Mouse (Mus musculus): ENCODE measurements at regions not wholly inside any gene's neighbourhood (a gene's known extent, or its start where the extent isn't known, plus 50 kb on each side); places are given as distances from the start of the nearest gene placed in this dataset.

DNA sequence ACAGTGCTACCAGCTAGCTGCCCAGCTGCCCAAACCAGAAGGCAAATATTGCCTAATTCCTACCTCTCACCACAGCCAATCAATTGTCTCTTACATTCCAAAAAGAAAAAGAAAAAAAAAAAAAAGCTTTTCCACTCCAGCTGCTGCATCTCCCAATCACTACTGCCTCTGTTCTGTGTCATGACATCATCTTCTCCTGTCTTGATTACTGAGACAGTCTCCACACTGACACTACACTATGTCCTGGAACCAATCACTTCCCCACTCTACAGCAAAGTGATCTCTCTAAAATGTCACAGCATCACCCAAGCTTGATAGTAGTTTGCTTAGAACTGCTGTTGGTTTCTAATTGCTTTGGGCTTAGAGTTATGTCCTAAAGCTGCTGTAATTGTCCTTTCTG is 279.8 kb downstream of the Icos start:
- Histone ChIP-seq H3K4me3 (ENCODE audit: low read length) (no peak overlapping the region), H3K27ac (ENCODE audit: low read depth, low read length) (no peak overlapping the region), H3K27me3 (replicated peaks; ENCODE audit: control insufficient read depth, insufficient read depth, low read length) (no peaks in the 10 kb centered on the region), H3K9me3 (ENCODE audit: control insufficient read depth, low read length) (no peaks in the 10 kb centered on the region), H3K4me1 (ENCODE audit: control insufficient read depth, insufficient read depth, low read depth, low read length) (no peaks in the 10 kb centered on the region), H3K36me3 (ENCODE audit: control insufficient read depth, insufficient read depth, low read length) (no peaks in the 10 kb centered on the region), H3K4me2 (ENCODE audit: low read length) (no peak overlapping the region), H3K9ac (ENCODE audit: low read depth, low read length) (no peak overlapping the region)
- ATAC-seq, result no peak

DNA sequence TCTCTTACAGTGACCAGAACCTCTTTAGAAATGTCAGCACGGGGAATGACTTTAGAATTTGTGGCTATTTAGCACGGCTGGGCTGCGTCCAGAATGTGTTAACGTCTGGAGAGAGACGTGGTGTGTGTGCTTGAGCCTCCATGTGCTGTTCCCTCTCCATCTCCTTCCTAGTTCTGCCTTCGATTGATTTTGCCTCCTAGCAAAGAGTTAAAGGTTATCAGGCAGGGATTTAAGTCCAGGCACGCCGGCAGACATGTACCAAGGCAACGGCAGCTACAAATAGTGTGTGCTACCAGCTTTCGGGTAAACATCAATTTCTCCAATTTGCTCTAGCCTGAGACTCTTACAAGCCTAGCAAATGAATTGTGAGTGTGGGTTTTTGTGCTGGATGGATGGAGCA is 285.7 kb downstream of the Icos start:
- no peak overlapping the region for H3K4me2 ChIP-seq (ENCODE audit: low read length)
- no peaks in the 10 kb centered on the region for H3K36me3 ChIP-seq (ENCODE audit: control insufficient read depth, insufficient read depth, low read length)
- no peak overlapping the region for H3K27ac ChIP-seq (ENCODE audit: low read depth, low read length)
- WGBS, result 60% methylated on average over 10 of the region's 10 CpGs
- ATAC-seq, result no peak
- no peak overlapping the region for H3K4me3 ChIP-seq (ENCODE audit: low read length)
- no peaks in the 10 kb centered on the region for H3K9me3 ChIP-seq (ENCODE audit: control insufficient read depth, low read length)
- no peak overlapping the region for H3K9ac ChIP-seq (ENCODE audit: low read depth, low read length)
- no peaks in the 10 kb centered on the region for H3K27me3 ChIP-seq (replicated peaks; ENCODE audit: control insufficient read depth, insufficient read depth, low read length)
- H3K4me1 ChIP-seq (ENCODE audit: control insufficient read depth, insufficient read depth, low read depth, low read length), result peaks cover 5% of the 10 kb centered on the region; the same call in 1 of the 2 replicates

DNA sequence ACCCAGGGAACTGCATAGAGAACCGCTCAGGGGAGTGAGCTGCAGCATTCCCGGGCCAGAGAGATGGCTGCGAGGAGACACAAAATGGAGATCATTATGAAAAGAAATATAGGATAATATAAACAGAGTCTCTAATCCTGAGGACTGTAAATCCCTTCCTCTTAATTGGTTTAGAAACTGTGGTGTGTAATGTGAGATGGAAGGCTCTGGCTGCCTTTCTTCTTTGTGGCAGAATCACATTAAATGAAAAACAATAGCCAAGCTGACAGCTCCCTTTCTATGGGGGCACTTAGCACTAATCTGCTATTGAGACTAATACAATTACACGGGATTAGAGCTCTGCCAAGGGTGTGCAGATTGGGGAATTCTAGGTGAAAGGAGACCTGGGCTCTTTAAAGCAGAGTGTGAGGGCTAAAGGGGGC is 288.0 kb downstream of the Icos start:
- H3K4me2 ChIP-seq (ENCODE audit: low read length), result no peak overlapping the region
- no peaks in the 10 kb centered on the region for H3K36me3 ChIP-seq (ENCODE audit: control insufficient read depth, insufficient read depth, low read length)
- no peaks in the 10 kb centered on the region for H3K9me3 ChIP-seq (ENCODE audit: control insufficient read depth, low read length)
- no peak overlapping the region for H3K27ac ChIP-seq (ENCODE audit: low read depth, low read length)
- H3K9ac ChIP-seq (ENCODE audit: low read depth, low read length), result no peak overlapping the region
- WGBS, result 12% methylated on average over 4 of the region's 4 CpGs
- ATAC-seq, result 0 out of 2 replicates have a peak, but pooled peaks have one; percentile 45
- H3K4me3 ChIP-seq (ENCODE audit: low read length), result no peak overlapping the region
- H3K4me1 ChIP-seq (ENCODE audit: control insufficient read depth, insufficient read depth, low read depth, low read length), result peaks cover 5% of the 10 kb centered on the region; the same call in 1 of the 2 replicates
- H3K27me3 ChIP-seq (replicated peaks; ENCODE audit: control insufficient read depth, insufficient read depth, low read length), result no peaks in the 10 kb centered on the region

DNA sequence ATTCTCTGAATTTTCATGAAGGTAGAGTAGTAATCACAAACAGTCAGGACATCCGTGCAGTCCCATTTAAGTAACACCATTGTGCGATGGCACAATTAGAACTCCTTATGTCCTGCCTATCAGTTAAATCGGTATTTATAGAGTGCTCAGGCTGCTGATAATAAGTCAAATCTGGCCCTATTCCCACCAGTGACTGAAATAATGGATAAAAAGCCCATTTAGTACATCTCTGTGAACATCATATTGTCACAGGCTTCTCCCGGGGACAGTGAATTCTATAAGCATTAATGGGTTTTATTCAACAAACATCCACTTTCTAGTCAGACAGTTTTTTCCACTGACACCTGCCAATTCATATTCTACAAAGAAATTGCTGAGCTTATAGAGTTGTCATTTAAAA is 296.1 kb downstream of the Icos start:
- Histone ChIP-seq H3K4me2 (ENCODE audit: low read length) (no peak overlapping the region), H3K36me3 (ENCODE audit: control insufficient read depth, insufficient read depth, low read length) (no peaks in the 10 kb centered on the region), H3K27me3 (replicated peaks; ENCODE audit: control insufficient read depth, insufficient read depth, low read length) (no peaks in the 10 kb centered on the region; the same call in 1 of the 2 replicates), H3K9me3 (ENCODE audit: control insufficient read depth, low read length) (no peaks in the 10 kb centered on the region), H3K27ac (ENCODE audit: low read depth, low read length) (no peak overlapping the region), H3K4me3 (ENCODE audit: low read length) (no peak overlapping the region), H3K9ac (ENCODE audit: low read depth, low read length) (no peak overlapping the region), H3K4me1 (ENCODE audit: control insufficient read depth, insufficient read depth, low read depth, low read length) (no peaks in the 10 kb centered on the region)
- WGBS, result 70% methylated on average over 4 of the region's 4 CpGs
- ATAC-seq, result no peak

DNA sequence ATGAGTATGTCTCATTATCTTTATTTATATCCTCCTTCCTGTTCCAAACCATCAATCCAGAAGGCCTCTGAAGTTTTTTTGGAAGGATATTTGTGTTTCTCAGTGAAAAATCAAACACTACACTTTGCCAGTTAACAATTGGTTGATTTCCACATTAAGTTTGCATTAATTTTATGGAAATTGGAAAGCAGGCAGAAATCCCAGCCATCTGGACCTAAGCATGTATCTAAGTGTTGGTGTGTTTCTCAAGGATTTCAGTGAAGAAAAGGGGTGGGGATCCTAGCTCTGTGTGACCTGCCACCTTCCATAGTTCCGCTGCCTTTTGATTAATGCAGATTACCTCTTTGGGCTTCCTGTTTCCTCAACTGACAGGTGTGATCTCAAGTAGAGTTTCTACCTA is 296.5 kb downstream of the Icos start:
- no peaks in the 10 kb centered on the region for H3K9me3 ChIP-seq (ENCODE audit: control insufficient read depth, low read length)
- H3K4me3 ChIP-seq (ENCODE audit: low read length), result no peak overlapping the region
- H3K27ac ChIP-seq (ENCODE audit: low read depth, low read length), result no peak overlapping the region
- H3K36me3 ChIP-seq (ENCODE audit: control insufficient read depth, insufficient read depth, low read length), result no peaks in the 10 kb centered on the region
- H3K4me1 ChIP-seq (ENCODE audit: control insufficient read depth, insufficient read depth, low read depth, low read length), result no peaks in the 10 kb centered on the region
- H3K27me3 ChIP-seq (replicated peaks; ENCODE audit: control insufficient read depth, insufficient read depth, low read length), result no peaks in the 10 kb centered on the region; the same call in 1 of the 2 replicates
- no peak for ATAC-seq
- 83% methylated on average over 1 of the region's 1 CpGs for WGBS
- no peak overlapping the region for H3K9ac ChIP-seq (ENCODE audit: low read depth, low read length)
- H3K4me2 ChIP-seq (ENCODE audit: low read length), result no peak overlapping the region

DNA sequence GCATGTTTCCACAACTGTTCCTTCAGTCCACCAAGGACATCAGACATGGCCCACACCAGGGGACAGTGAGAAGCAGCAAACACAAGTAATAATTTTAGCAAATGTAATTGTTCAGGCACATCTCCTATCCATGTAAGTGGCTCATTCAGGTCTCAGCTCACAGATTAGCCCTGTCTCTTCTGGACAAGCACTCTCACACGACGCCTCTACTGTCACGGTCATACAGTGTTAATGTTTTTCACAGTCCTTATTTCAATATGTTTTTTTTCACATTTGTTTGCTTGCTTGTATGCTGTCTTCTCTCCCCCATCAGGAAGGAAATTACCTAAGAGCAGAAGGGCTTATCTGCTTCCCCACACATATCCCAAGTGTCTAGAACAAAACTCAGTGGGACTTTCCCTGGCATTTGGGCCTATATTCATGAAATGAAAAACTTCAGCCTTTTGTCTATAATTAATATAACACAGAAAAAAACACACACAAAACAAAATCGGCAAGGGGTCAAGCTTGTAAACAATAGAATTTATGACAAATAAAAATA is 299.5 kb downstream of the Icos start:
- Histone ChIP-seq H3K9ac (ENCODE audit: low read depth, low read length) (no peak overlapping the region), H3K4me3 (ENCODE audit: low read length) (no peak overlapping the region), H3K4me1 (ENCODE audit: control insufficient read depth, insufficient read depth, low read depth, low read length) (no peaks in the 10 kb centered on the region), H3K27ac (ENCODE audit: low read depth, low read length) (no peak overlapping the region), H3K27me3 (replicated peaks; ENCODE audit: control insufficient read depth, insufficient read depth, low read length) (no peaks in the 10 kb centered on the region; the same call in 1 of the 2 replicates), H3K9me3 (ENCODE audit: control insufficient read depth, low read length) (no peaks in the 10 kb centered on the region), H3K4me2 (ENCODE audit: low read length) (no peak overlapping the region), H3K36me3 (ENCODE audit: control insufficient read depth, insufficient read depth, low read length) (no peaks in the 10 kb centered on the region)
- WGBS, result 84% methylated on average over 4 of the region's 4 CpGs
- ATAC-seq, result no peak

DNA sequence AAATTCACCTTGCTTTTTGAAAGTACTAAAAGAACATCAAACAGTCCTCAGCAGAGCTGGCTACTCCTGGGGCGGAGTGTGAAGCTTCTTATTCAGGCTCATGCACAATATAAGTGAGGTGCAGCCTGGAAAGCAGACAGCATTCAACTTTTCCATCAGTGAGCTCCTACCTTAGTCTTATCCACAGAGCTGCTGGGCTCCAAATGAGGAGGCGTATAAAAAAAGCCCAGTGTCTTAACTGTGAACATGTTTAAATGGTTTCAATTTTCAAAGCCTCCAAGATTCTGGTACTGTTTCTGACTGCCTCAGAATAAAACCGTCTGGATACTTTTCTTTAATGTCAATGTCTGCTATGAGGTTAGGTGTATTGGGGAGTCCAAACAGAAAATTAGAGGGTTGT is 310.5 kb downstream of the Icos start:
- no peak for ATAC-seq
- WGBS, result 90% methylated on average over 3 of the region's 3 CpGs
- Histone ChIP-seq H3K4me2 (ENCODE audit: low read length) (no peak overlapping the region), H3K4me3 (ENCODE audit: low read length) (no peak overlapping the region), H3K36me3 (ENCODE audit: control insufficient read depth, insufficient read depth, low read length) (no peaks in the 10 kb centered on the region), H3K9ac (ENCODE audit: low read depth, low read length) (no peak overlapping the region), H3K27me3 (replicated peaks; ENCODE audit: control insufficient read depth, insufficient read depth, low read length) (no peaks in the 10 kb centered on the region), H3K27ac (ENCODE audit: low read depth, low read length) (no peak overlapping the region), H3K4me1 (ENCODE audit: control insufficient read depth, insufficient read depth, low read depth, low read length) (no peaks in the 10 kb centered on the region), H3K9me3 (ENCODE audit: control insufficient read depth, low read length) (no peaks in the 10 kb centered on the region)

DNA sequence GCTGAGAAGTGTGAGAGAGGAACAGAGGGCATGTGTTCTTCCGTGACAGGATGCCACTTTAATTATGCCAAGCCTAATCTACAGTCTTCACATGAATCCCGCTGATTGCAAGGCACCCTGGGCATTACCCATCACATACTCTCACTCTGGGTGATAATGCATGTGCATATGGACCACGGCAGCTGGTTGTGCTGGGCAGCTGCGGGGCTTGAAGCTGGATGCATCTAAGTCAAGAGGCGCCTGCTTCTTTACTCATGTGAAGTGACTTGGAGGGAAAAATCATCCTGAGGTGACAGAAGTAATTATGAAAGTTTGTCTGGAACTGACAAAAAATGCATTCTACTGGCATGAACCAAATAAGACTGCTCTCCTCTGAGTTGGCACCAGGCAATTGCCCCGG is 311.2 kb downstream of the Icos start:
- H3K27me3 ChIP-seq (replicated peaks; ENCODE audit: control insufficient read depth, insufficient read depth, low read length), result no peaks in the 10 kb centered on the region
- H3K4me1 ChIP-seq (ENCODE audit: control insufficient read depth, insufficient read depth, low read depth, low read length), result no peaks in the 10 kb centered on the region
- H3K27ac ChIP-seq (ENCODE audit: low read depth, low read length), result no peak overlapping the region
- no peaks in the 10 kb centered on the region for H3K36me3 ChIP-seq (ENCODE audit: control insufficient read depth, insufficient read depth, low read length)
- H3K9ac ChIP-seq (ENCODE audit: low read depth, low read length), result no peak overlapping the region
- H3K4me2 ChIP-seq (ENCODE audit: low read length), result no peak overlapping the region
- H3K4me3 ChIP-seq (ENCODE audit: low read length), result no peak overlapping the region
- ATAC-seq, result no peak
- no peaks in the 10 kb centered on the region for H3K9me3 ChIP-seq (ENCODE audit: control insufficient read depth, low read length)
- 68% methylated on average over 6 of the region's 6 CpGs for WGBS

DNA sequence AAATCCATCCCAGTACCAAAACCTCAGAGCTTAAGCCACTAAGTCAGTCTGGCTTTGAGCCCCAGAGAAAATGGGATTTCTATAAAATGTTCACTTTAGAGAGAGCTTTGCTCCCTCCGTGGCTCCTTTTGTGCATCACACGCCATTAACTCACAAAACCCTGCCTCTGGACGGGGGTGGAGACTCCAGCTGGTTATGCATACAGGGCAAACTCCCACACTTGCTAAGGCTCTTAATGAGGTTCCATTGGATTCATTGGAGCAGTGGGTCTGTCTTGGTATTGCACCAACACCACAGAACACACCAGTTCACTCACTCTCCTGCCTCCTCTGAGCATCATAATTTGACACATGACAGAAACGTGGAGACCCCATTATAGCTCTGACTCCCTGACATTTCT is 311.8 kb downstream of the Icos start:
- 42% methylated on average over 4 of the region's 4 CpGs for WGBS
- H3K36me3 ChIP-seq (ENCODE audit: control insufficient read depth, insufficient read depth, low read length), result no peaks in the 10 kb centered on the region

DNA sequence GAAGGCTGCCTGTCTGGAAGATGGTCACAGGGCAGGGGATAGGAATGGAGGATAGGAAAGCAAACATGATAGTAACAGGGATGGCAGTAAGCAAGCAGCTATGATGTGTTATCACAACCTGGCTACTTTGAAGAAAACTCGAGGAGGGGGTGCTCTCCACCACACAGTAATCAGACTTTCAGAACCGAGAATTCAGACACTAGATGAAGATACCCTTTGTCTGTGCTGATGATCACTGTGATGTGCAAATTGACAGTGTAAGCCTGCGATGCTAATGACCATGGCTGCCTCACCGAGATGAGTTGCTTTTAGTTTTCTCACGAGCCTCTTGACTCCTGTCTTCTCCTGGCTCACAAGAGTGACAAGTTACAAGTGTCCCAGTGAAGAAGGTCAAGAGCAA is 315.4 kb downstream of the Icos start:
- no peak overlapping the region for H3K27ac ChIP-seq (ENCODE audit: low read depth, low read length)
- no peak for ATAC-seq
- H3K9ac ChIP-seq (ENCODE audit: low read depth, low read length), result no peak overlapping the region
- WGBS, result 66% methylated on average over 5 of the region's 5 CpGs
- H3K27me3 ChIP-seq (replicated peaks; ENCODE audit: control insufficient read depth, insufficient read depth, low read length), result no peaks in the 10 kb centered on the region
- no peak overlapping the region for H3K4me3 ChIP-seq (ENCODE audit: low read length)
- H3K4me1 ChIP-seq (ENCODE audit: control insufficient read depth, insufficient read depth, low read depth, low read length), result peaks cover 5% of the 10 kb centered on the region
- no peak overlapping the region for H3K4me2 ChIP-seq (ENCODE audit: low read length)
- H3K36me3 ChIP-seq (ENCODE audit: control insufficient read depth, insufficient read depth, low read length), result no peaks in the 10 kb centered on the region
- H3K9me3 ChIP-seq (ENCODE audit: control insufficient read depth, low read length), result no peaks in the 10 kb centered on the region

More for the DNA sequence above, 311.8 kb downstream of the Icos start:
- Histone ChIP-seq H3K27me3 (replicated peaks; ENCODE audit: control insufficient read depth, insufficient read depth, low read length) (no peaks in the 10 kb centered on the region), H3K4me1 (ENCODE audit: control insufficient read depth, insufficient read depth, low read depth, low read length) (no peaks in the 10 kb centered on the region), H3K27ac (ENCODE audit: low read depth, low read length) (no peak overlapping the region), H3K9ac (ENCODE audit: low read depth, low read length) (no peak overlapping the region), H3K9me3 (ENCODE audit: control insufficient read depth, low read length) (no peaks in the 10 kb centered on the region), H3K4me2 (ENCODE audit: low read length) (no peak overlapping the region), H3K4me3 (ENCODE audit: low read length) (no peak overlapping the region)
- no peak for ATAC-seq
